Mouse (Mus musculus) gastrocnemius, adult 2 months (tissue): ENCODE data around the gene Tmem86a. TPM values are rescaled to one million over a fixed set of nuclear protein-coding genes. Genes with fewer than 3 reads are reported as not detected.

ENCODE experiments used
- DNase-seq: peaks from one replicate; pipeline ENCODE4 v3.0.0; 2022
- H3K27ac ChIP-seq: fragments of 200-600 bp; 2 replicates; pipeline ENCODE4 v1.8.1; 2022; ENCODE audit warnings: mild to moderate bottlenecking
- H3K4me3 ChIP-seq: fragments of 200-600 bp; 2 replicates; pipeline ENCODE4 v1.8.1; 2022; ENCODE audit warnings: mild to moderate bottlenecking, moderate library complexity
- CTCF ChIP-seq: fragments of 200-600 bp; IDR thresholded peaks from 2 replicates; pipeline ENCODE4 v1.8.1; 2022; ENCODE audit warnings: antibody characterized with exemption, mild to moderate bottlenecking, moderate library complexity
- intact Hi-C: fragments of 180-260 bp; cut with DNase I; formaldehyde crosslinking; loops from one replicate; pipeline ENCODE4 v1.15.1; 2025
- long read RNA-seq, 2 experiments: library from polyadenylated mRNA; stranded (forward); transcript quantifications; one replicate each; pipeline ENCODE4 v2.0.0; 2021
- total RNA-seq, 2 experiments: library from RNA; stranded (reverse); gene quantifications; 2 replicates each; pipeline ENCODE4 v1.2.3; 2021

Tmem86a gene
- 1 to 10 TPM; 4.0 to 4.8 TPM for total RNA-seq
- long read RNA-seq, experiment 1, transcript Tmem86a-201 (3 exons, 1,831 nt) = major isoform, 9 of 10 reads
- long read RNA-seq, experiment 1, partial matches to known transcripts = 0 of 10 reads
- long read RNA-seq, experiment 1, other reads (novel, unspliced or antisense) = 1 of 10 reads
- long read RNA-seq, experiment 2, transcript Tmem86a-201 (3 exons, 1,831 nt) = major isoform, 9 of 11 reads
- long read RNA-seq, experiment 2, partial matches to known transcripts = 1 of 11 reads
- long read RNA-seq, experiment 2, other reads (novel, unspliced or antisense) = 1 of 11 reads

DNA sequence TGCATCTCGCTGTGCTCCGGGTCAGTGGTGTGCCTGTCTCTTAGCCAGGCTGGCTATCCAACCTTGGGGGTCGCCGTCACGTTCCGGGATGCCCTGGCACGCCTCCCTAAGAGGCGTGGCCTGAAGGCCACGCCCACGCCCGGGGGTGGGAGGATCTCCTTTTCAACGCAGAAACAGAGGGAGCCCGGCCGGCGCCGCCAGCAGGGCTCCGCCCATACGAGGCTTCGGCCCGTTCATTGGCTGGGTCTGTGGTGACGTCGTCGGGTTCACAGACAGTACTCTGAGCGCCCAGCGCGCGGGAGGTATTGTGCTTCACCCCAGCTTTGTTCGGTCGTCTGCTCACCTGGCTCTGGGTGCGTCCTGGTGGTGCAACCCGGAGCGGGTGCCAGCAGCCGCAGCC, at the start of gene Tmem86a:
Gene Tmem86a, plus strand, starts transcription at position 236 of the 400 bp plus-strand sequence.
- peak within 1 kb of the TSS; percentile 93 for H3K27ac ChIP-seq
- peak; percentile 95 for DNase-seq
- TF ChIP-seq CTCF = no peak
- H3K4me3 ChIP-seq = peak within 1 kb of the TSS; percentile 87
- intact Hi-C loops = no loop called here

DNA sequence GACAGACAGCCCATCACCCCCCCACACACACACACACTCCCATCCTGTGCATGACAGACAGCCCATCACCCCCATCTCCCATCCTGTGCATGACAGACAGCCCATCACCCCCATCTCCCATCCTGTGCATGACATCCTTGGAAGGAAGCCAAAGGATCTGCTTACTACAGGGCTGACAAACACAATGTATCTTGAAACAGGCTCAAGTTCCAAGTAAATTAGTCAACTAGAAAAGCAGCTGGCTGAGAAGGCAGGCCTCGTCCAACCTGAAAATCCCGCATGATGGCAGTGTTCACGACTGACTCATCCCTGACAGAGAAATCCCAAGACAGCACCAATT, 49.8 kb upstream of the Tmem86a start:
- Histone ChIP-seq H3K27ac (no peak overlapping the region; the same call in 1 of the 2 replicates), H3K4me3 (no peak overlapping the region)
- no peak for TF ChIP-seq CTCF
- intact Hi-C loops = no loop called here
- DNase-seq = no peak

DNA sequence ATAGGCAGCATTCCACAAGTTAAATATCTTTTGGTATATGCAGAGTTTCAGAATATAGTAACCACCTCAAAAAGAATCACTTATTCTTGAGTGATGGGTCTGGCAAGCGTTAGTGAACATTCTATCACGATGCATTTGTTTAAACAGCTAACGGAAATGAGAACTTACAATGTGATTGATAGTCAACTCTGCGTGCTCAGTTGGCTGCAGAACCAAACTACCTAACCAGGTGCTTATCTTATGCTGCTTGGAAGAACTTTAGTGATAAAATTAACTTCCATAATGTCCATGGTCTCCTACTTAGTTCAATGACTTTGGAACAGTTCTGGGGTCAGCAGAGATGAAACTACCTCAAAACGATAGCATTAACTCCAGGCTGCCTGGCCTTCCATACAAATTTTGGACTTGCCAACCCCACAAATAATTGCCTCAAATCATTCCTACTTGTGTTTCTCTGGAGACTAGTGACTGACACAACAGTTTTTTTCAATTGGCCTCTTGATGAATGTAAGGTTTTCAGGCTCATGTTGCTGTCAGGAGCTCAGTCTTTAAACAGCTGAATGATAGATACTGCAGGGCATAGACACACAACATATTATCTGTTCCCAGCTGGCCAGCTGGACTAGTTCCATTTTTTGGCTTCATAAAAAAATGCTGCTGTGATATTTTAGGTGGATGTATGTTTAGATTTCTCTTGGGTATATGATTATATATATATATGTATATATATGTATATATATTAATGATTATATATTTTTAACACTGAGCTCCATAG, 49.1 kb upstream of the Tmem86a start:
- TF ChIP-seq CTCF = no peak
- no peak overlapping the region for H3K4me3 ChIP-seq
- intact Hi-C loops = no loop called here
- no peak overlapping the region; the same call in 1 of the 2 replicates for H3K27ac ChIP-seq
- DNase-seq = no peak

DNA sequence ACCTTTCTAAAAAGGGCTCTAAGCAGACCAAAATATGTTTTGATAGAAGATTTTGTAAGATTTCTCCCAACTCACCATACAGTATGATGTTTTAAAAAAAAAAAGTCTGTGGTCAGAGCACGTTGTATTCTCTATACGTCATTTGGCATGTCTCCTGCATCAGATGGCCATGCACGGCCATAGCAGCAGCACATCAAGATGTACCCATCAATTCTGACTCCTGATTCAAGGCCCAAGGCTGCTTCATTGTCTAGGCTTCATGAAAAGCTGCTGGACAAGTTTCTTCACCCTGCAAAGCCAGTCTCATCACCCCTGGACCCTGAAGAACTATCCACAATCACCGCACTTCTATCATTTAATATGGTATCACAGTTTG, 48.5 kb upstream of the Tmem86a start:
- no peak for TF ChIP-seq CTCF
- intact Hi-C loops = no loop called here
- H3K27ac ChIP-seq = no peak overlapping the region; the same call in 1 of the 2 replicates

DNA sequence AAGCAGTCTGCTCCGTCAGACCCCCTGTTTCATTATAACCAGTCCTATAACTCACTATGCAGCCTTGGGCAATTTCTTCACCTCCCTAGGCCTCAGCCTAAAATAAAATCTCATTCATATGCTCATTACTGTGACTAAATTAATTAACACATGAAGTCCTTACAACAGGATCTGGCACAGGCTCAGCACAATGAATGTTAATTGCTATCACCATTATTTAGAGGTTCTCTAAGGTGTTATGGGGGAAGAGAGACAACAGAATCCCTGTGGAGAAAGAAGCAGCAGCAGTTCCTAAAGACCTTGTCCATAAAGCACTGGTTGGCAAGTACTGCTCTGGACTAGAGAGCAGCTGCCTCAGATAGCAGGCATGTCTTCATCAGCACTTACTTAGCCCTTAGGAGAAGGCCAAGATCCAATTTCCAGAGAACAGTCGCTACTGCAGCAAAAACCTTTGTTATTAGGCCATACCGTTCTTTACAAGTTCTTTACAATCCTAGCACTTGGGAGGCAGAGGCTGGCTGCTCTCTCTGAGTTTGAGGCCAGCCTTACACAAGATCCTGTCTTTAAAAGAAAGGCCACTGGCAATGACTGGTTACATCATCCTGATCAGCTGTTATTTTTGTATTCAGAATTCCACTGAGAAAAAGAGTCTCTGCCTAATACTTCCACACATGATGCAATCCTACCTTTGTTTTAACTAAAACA, 46.8 kb upstream of the Tmem86a start:
- intact Hi-C loops = no loop called here
- TF ChIP-seq CTCF = no peak
- Histone ChIP-seq H3K4me3 (no peak overlapping the region), H3K27ac (peak overlapping the region; percentile 25)
- no peak for DNase-seq

More for the DNA sequence above, 48.5 kb upstream of the Tmem86a start:
- no peak for DNase-seq
- no peak overlapping the region for H3K4me3 ChIP-seq

DNA sequence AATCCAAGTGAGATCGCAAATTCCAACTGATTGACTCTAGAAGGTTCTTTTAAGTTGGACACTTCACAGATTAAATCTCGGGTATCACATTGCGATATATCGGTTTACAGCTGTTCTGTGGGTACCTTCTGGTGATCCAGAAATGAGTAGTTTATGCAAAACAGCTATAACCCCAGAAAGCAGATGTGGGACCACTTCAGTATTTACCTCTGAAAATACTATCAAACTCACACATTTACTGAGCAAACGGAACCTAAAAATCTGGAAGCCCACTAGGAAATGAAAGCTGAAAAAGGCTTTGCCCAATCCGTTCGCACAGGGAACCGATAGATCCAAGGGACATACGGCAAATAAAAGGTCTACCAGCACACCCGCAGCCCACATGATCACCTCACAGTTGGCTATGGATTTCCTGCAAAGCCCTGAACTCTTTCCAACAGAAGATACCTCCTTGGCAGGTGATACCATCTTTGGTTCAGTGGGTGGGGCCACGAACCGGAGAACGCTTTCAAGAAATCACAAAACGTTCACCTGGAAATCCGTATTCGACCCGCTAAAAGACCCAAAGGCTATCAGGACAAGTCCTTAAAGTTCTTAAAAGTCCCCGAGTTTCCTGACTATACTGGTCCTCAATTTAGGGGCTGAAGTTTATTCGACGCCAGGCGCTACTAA, 43.2 kb upstream of the Tmem86a start:
- H3K4me3 ChIP-seq = peak overlapping the region; percentile 91
- no peak for DNase-seq
- peak overlapping the region; percentile 96 for H3K27ac ChIP-seq
- TF ChIP-seq CTCF = no peak
- intact Hi-C loops = no loop called here

DNA sequence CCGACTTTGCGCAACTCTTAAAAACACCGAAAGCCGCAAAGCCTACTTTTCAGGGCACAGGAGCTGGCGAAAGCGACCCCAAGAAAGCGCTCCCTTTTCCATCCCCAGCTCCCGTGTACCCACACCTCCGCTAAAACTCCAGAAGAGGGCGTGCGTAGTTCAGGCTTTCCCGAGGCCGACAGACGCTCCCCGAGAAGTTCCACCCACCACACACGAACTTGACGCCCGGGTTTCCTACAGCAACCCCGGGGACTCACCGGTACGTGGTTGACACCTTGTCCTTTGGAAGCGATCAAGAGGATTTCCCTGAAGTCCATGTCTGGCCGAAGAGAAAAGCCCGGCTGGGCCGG, 42.6 kb upstream of the Tmem86a start:
- Histone ChIP-seq H3K27ac (peak overlapping the region; percentile 96), H3K4me3 (peak overlapping the region; percentile 91)
- intact Hi-C loops = no loop called here
- no peak for DNase-seq
- peak; percentile 70 for TF ChIP-seq CTCF

DNA sequence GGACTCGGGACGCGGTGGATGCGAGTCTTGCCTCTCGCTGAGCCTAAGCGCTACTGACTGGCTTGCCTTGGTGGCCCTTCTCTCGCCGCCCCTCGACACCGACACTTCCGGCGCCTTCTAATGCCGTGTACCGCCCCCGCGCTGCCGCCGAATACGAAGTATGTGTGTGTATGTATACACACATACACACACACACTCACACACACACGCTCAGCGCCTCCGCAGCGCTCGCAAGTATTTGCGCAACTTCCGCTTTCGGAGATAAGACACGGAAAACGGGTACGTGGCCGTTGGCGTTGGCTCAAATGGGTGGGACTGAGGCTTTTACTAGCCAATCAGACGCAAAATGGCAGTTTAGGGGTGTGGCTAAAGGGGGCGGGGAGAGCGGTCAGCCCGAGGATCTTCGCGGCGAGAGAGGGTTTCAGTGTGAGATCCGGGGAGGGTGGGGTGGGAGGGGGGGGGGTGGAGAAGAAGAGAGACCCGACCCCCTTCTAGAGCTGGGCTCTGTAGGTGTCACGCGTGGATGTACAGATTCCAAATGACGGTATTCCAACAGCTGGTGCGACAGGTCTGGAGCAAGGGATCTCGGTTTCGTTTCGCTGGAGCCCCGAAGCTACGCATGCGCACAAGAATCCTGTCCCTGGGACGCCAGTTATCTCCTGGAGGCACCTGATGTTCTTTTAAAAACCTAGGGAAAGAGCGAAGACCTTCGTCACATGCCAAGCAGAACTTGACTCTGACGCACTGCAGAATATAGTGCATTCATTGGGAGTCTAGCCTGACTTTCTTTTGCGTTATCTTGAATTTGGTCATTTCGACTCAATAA, 42.0 kb upstream of the Tmem86a start, which contains the start of gene Spty2d1:
Gene Spty2d1, minus strand, starts transcription at position 244 of the 826 bp plus-strand sequence.
- intact Hi-C loops = no loop called here
- peak within 1 kb of the TSS; percentile 96 for H3K27ac ChIP-seq
- H3K4me3 ChIP-seq = peak within 1 kb of the TSS; percentile 91
- peak; percentile 99 for DNase-seq
- no peak for TF ChIP-seq CTCF

DNA sequence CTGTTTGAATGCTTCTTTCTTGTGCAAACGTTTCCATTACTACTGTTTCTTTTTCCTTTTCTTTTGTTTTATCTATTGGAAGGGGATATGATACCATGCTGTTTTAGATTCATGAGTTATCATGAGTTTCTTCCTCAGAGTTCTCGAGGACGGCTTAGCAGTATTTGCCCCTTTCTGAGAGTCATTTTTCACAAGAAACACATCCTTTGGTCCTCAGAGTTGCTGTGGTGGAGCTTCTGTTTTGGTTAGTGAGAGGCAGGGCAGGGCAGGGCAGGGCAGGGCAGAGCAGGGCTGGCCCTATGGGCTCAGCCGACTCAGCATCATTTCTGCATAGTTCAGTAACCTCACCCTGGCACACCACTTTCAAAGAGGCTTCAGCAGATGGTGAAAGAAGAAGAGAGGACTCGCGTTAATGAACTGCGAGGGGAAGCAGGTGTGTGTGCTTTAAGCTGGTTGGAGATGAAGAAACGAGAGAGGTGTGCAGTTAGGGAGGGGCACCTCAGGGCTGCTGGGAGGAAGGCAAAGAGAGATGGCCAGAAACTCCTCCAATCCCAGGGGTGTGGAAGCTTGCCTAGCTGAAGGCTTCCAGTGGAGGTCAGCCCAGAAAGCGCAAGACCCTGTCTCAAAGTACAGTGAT, 37.2 kb upstream of the Tmem86a start:
- intact Hi-C loops = no loop called here
- no peak for TF ChIP-seq CTCF
- DNase-seq = no peak
- H3K27ac ChIP-seq = 0 out of 2 replicates have a peak overlapping the region, but pooled peaks have one; percentile 6
- H3K4me3 ChIP-seq = no peak overlapping the region

DNA sequence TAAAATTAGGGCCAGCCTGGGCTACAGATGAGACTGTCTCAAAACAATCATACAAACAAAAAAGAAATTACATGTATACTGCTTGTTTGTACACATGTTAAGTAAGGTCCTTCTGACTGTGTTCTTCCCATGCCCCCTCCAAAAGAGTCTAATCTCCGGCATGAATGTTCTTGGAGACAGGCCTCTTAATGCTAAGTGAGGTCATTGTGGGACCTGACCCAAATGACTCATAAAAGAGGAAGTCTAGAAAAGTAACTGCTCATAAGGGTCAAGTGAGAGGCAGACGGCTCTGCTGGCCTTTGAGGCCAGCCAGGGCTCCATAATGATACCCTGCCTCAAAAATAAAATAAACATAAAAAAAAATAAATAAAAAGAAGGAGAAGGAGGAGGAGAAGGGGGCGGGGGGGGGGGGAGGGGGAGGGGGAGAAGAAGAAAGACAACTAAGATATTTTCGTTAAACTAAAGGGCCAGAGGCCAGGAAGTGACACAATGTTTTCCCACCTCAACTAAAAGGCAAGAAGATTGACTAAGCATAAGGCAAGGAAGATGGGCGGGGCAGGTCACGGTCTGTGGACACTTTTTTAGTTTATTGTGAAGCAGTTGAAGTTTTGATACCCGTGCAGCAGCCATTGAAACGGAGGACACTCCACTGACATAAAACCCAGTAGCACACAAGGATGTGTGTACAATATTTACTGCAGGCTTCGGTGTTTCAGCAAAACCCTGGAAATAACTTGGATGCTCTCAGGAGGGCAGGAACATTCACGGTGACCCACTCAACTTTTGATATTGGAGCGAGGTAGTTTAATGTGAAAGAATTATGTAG, 35.6 kb upstream of the Tmem86a start:
- no peak for TF ChIP-seq CTCF
- peak overlapping the region; percentile 50 for H3K4me3 ChIP-seq
- DNase-seq = no peak
- intact Hi-C loops = loop anchor here (1.0 kb wide), 1 partner anchor 51 kb away; no protein-coding TSS in a partner anchor
- peak overlapping the region; percentile 81 for H3K27ac ChIP-seq
